Mouse (Mus musculus) neural tube, embryonic 12.5 days (tissue): ENCODE measurements at regions not wholly inside any gene's neighbourhood (a gene's known extent, or its start where the extent isn't known, plus 50 kb on each side); places are given as distances from the start of the nearest gene placed in this dataset.

Experiments used
- ATAC-seq: fragments of 200-750 bp; cut with Nextera tagmentation; 2 replicates; pipeline ENCODE4 v1.8.0; 2017; ENCODE audit warnings: low read depth, mild to moderate bottlenecking, moderate TSS enrichment, moderate library complexity; ENCODE audit not compliant: low FRiP score
- H3K27ac ChIP-seq: fragments of 300-500 bp; sonication (generic); 2 replicates; pipeline ENCODE4 v1.5.1; 2016
- H3K27me3 ChIP-seq: fragments of 300-500 bp; sonication (generic); replicated peaks from 2 replicates; pipeline ENCODE4 v1.6.1; 2016; ENCODE audit warnings: mild to moderate bottlenecking
- H3K36me3 ChIP-seq: fragments of 300-500 bp; sonication (generic); 2 replicates; pipeline ENCODE4 v1.6.1; 2016; ENCODE audit warnings: mild to moderate bottlenecking
- H3K4me1 ChIP-seq: fragments of 300-500 bp; sonication (generic); 2 replicates; pipeline ENCODE4 v1.6.1; 2016
- H3K4me2 ChIP-seq: fragments of 300-500 bp; sonication (generic); replicated peaks from 2 replicates; pipeline ENCODE4 v1.6.1; 2016; ENCODE audit warnings: mild to moderate bottlenecking
- H3K4me3 ChIP-seq: fragments of 300-500 bp; sonication (generic); 2 replicates; pipeline ENCODE4 v1.5.1; 2016
- H3K9ac ChIP-seq: fragments of 300-500 bp; sonication (generic); 2 replicates; pipeline ENCODE4 v1.6.1; 2016; ENCODE audit warnings: mild to moderate bottlenecking
- H3K9me3 ChIP-seq: fragments of 300-500 bp; sonication (generic); 2 replicates; pipeline ENCODE4 v1.6.1; 2016; ENCODE audit warnings: mild to moderate bottlenecking
- WGBS: fragments of 180-500 bp; shearing (Covaris S2); methylation state at CpG from one replicate; pipeline ENCODE4 v1.1.7; 2016; 5-methylcytosine and 5-hydroxymethylcytosine counted together

GRCm38 (mm10) chr7:71289702-71290101 lies 61.6 kb downstream of the Gm10295 start:
- Histone ChIP-seq H3K27ac (no peak overlapping the region), H3K9me3 (no peaks in the 10 kb centered on the region), H3K9ac (no peak overlapping the region), H3K4me2 (no peak overlapping the region), H3K27me3 (no peaks in the 10 kb centered on the region), H3K36me3 (no peaks in the 10 kb centered on the region), H3K4me3 (no peak overlapping the region), H3K4me1 (no peaks in the 10 kb centered on the region)
- 86% methylated on average over 4 of the region's 4 CpGs for WGBS
- no peak for ATAC-seq

DNA sequence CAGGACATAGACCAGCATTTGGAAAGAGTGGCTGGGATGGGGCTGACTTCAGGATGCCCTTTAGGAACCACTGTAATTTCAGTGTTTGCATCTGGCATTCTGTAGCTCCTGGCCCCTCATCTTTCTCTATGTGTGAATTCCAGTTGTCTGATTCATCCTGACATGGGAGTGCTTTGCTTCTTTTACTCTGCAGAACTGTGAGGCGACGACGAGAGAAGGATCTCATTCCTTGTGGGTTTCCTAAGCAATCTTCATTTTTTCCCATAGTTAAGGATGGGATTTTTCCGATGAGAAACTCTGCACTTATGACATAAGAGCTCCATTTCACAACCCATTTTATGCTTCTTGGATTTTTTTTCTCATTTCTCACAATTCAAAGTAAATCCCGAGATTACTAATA lies 62.0 kb downstream of the Gm10295 start:
- H3K9me3 ChIP-seq = no peaks in the 10 kb centered on the region
- ATAC-seq = no peak
- no peak overlapping the region for H3K4me3 ChIP-seq
- H3K4me2 ChIP-seq = no peak overlapping the region
- H3K27me3 ChIP-seq = no peaks in the 10 kb centered on the region
- H3K27ac ChIP-seq = no peak overlapping the region
- H3K4me1 ChIP-seq = no peaks in the 10 kb centered on the region
- WGBS = 86% methylated on average over 5 of the region's 5 CpGs
- H3K36me3 ChIP-seq = no peaks in the 10 kb centered on the region
- H3K9ac ChIP-seq = no peak overlapping the region

DNA sequence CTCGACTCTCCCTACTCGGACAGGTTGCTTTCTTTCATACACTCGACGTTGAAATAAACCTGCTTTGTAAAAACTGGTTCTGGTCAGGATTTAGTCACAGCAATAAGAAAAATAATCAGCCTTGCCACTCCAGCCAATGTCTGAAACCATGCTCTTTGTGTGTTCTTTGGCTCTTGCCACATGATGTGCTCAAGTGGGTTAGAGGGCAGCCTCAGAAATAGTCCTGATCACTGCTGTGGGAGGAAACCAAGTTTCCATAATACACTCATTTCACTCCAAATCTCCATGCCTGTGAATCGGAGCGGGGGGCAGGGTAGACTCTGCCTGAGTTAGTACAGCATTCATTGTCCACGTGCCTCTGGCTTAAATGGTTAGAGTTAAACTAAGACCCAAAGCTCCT lies 63.8 kb downstream of the Gm10295 start:
- no peak overlapping the region for H3K9ac ChIP-seq
- no peak overlapping the region for H3K4me3 ChIP-seq
- no peak overlapping the region for H3K4me2 ChIP-seq
- WGBS = 89% methylated on average over 7 of the region's 7 CpGs
- H3K4me1 ChIP-seq = no peaks in the 10 kb centered on the region
- no peaks in the 10 kb centered on the region for H3K27me3 ChIP-seq
- H3K36me3 ChIP-seq = no peaks in the 10 kb centered on the region
- no peaks in the 10 kb centered on the region for H3K9me3 ChIP-seq
- no peak for ATAC-seq
- no peak overlapping the region for H3K27ac ChIP-seq

DNA sequence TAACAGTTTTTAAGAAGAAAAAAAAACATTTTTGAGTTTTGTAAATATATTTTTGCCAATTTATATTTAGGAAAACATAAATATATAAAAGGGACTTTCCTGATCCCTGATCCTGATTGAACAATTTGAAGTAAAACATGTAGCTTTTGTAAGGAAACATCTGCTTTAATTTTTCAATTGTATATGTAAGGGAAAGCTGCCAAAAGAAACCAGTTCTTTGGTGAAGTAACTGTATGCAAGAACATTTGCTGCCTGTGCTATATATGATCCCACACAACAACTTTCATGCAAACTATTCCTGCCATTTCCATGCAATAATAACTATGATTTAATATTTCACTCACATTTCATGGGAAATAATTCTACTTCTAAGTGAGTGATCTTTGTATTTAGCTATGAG lies 67.0 kb downstream of the Gm10295 start:
- H3K36me3 ChIP-seq = no peaks in the 10 kb centered on the region
- no peak overlapping the region for H3K4me2 ChIP-seq
- H3K9ac ChIP-seq = no peak overlapping the region
- no peak overlapping the region for H3K4me3 ChIP-seq
- no peaks in the 10 kb centered on the region for H3K27me3 ChIP-seq
- H3K27ac ChIP-seq = no peak overlapping the region
- H3K4me1 ChIP-seq = no peaks in the 10 kb centered on the region
- no peak for ATAC-seq
- no peaks in the 10 kb centered on the region for H3K9me3 ChIP-seq

GRCm38 (mm10) chr7:71283419-71283818 lies 67.9 kb downstream of the Gm10295 start:
- Histone ChIP-seq H3K27me3 (no peaks in the 10 kb centered on the region), H3K27ac (no peak overlapping the region), H3K9me3 (no peaks in the 10 kb centered on the region), H3K4me1 (no peaks in the 10 kb centered on the region), H3K4me2 (no peak overlapping the region), H3K36me3 (no peaks in the 10 kb centered on the region), H3K9ac (no peak overlapping the region), H3K4me3 (no peak overlapping the region)
- ATAC-seq = no peak
- WGBS = 91% methylated on average over 3 of the region's 3 CpGs

DNA sequence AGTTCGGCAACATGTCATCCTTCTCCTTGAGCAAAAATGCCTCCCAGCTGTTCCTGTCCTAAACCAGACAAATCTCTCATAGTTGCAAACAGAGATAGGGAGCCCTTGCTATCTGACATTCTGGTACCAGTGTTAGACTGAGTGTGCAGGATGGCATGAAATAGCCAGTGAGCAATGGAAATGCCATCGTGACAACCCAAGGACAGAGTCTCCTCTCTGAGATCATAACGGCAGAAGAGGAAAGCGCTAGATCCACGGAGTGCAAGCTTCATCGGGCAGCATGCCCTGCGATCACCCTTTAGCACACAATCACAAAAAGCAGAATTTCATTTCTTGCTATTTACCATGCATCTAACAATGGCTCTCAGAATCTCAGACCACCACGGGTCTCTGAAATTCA lies 85.2 kb downstream of the Gm10295 start:
- no peak overlapping the region for H3K4me2 ChIP-seq
- no peak overlapping the region for H3K4me3 ChIP-seq
- no peaks in the 10 kb centered on the region for H3K9me3 ChIP-seq
- no peaks in the 10 kb centered on the region for H3K36me3 ChIP-seq
- no peak overlapping the region for H3K9ac ChIP-seq
- no peak for ATAC-seq
- no peaks in the 10 kb centered on the region for H3K27me3 ChIP-seq
- H3K27ac ChIP-seq = no peak overlapping the region
- no peaks in the 10 kb centered on the region for H3K4me1 ChIP-seq
- WGBS = 88% methylated on average over 8 of the region's 8 CpGs

DNA sequence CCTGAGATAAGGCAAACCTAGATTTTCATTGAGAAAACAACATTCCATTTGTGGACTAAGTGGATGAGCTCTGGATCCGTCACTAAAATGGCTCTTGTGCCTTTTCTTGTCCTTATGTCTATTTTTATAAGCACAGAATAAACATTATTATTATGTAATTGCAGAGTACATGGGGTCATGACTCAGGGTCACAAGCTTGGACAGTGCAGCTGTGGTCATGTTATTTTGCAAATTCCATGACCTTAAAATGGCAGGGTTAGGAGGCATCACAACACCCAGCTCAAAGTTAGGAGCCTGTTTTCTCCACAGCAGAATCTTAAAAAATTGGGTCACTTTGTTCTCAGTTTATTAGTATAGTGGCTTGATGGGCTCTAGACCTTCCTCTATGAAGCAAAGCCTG lies 87.2 kb downstream of the Gm10295 start:
- 89% methylated on average over 1 of the region's 1 CpGs for WGBS
- Histone ChIP-seq H3K4me3 (no peak overlapping the region), H3K9ac (no peak overlapping the region), H3K27ac (no peak overlapping the region), H3K9me3 (no peaks in the 10 kb centered on the region), H3K4me1 (no peaks in the 10 kb centered on the region), H3K36me3 (no peaks in the 10 kb centered on the region), H3K27me3 (no peaks in the 10 kb centered on the region), H3K4me2 (no peak overlapping the region)
- ATAC-seq = no peak

DNA sequence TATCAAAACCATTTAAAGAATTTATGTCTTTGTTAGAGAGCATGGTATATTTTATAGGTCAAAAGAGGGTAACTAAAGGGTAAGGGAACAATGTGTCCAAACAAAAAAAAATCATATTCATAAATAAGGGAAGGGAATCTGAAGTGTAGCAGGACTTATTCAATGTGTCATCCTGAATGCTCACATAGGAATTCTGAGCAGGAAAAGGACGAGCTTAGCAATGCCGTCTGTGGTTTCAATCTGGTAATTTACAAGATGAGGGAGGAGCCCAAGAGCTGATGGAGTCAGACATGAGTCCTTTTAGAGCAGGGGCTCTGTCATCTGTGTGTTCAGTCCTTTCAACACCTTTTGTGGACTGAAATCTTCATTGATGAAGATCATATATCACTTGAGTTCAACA lies 101.6 kb downstream of the Gm10295 start:
- H3K27ac ChIP-seq = no peak overlapping the region
- no peaks in the 10 kb centered on the region for H3K4me1 ChIP-seq
- 66% methylated on average over 2 of the region's 2 CpGs for WGBS
- H3K9me3 ChIP-seq = no peaks in the 10 kb centered on the region
- no peak for ATAC-seq
- no peak overlapping the region for H3K9ac ChIP-seq
- no peaks in the 10 kb centered on the region for H3K27me3 ChIP-seq
- H3K4me3 ChIP-seq = no peak overlapping the region
- no peak overlapping the region for H3K4me2 ChIP-seq
- H3K36me3 ChIP-seq = no peaks in the 10 kb centered on the region

DNA sequence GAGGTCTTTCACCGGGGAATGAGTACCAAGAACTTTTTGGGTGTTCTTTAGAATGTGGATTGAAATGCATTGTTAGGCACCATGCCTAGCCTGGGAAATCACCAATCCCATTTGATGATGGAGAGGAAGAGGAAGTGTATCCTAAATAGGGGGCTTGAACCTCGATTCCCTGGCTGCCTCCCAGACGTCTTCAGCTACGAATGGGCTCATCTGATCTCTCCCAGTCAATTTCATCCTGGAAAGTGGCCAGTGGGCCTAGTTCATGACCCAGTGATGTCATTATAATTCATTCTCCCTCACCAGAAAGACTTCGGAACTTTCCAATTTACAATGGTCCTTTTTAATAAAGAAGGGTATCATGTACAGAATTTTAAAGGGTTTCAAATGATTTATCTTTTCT lies 102.1 kb downstream of the Gm10295 start:
- H3K27ac ChIP-seq = no peak overlapping the region
- H3K27me3 ChIP-seq = no peaks in the 10 kb centered on the region
- no peak overlapping the region for H3K4me3 ChIP-seq
- WGBS = 64% methylated on average over 5 of the region's 5 CpGs
- no peak overlapping the region for H3K9ac ChIP-seq
- ATAC-seq = no peak
- no peaks in the 10 kb centered on the region for H3K36me3 ChIP-seq
- no peak overlapping the region for H3K4me2 ChIP-seq
- H3K4me1 ChIP-seq = no peaks in the 10 kb centered on the region
- no peaks in the 10 kb centered on the region for H3K9me3 ChIP-seq

DNA sequence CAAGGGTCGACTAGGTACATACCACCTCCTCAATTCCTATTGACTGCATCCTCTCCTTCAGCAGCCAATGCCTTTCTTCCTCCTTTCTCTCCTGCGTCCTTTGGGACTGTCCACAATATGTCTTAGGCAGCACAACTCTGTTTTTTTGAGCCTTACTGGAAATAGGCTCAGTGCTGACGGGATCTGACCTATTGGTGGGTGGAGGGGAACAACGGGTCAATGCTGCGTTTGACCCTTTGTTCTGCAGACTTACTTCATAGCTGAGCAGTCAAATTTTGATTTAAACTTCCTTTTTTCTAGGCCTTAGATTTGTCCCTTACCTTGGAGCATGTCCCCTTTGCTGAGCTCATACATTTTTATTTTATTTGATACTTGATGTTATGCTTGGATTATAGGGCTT lies 103.4 kb downstream of the Gm10295 start:
- Histone ChIP-seq H3K9ac (no peak overlapping the region), H3K4me2 (no peak overlapping the region), H3K4me1 (no peaks in the 10 kb centered on the region), H3K9me3 (no peaks in the 10 kb centered on the region), H3K4me3 (no peak overlapping the region), H3K27ac (no peak overlapping the region), H3K27me3 (no peaks in the 10 kb centered on the region), H3K36me3 (no peaks in the 10 kb centered on the region)
- ATAC-seq = no peak
- WGBS = 79% methylated on average over 5 of the region's 5 CpGs

DNA sequence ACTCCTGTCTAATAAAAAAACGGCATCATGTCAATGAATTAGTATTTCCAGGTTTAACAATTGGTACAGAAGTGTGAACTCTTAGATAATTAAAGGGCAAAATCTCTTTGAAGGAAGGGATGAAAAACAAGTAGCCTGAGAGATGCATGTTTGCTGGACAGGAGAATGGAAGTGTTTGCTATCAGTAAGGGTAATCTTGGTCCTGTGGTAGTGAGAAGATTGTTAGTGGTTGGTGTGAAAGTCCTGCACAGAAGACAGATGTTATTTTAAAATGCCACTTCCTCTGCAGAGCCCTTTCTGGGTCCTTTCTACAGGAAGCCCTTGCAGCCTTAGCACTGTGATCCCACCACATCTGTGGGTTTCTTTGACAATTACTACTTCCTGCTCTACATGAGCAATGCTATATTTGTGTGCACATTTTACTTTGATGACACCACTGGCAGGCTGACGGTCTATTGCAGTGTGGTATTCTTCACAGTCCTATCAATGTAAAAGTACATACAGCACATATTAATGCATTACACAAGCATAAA lies 108.8 kb downstream of the Gm10295 start:
- ATAC-seq = no peak
- H3K4me3 ChIP-seq = no peak overlapping the region

DNA sequence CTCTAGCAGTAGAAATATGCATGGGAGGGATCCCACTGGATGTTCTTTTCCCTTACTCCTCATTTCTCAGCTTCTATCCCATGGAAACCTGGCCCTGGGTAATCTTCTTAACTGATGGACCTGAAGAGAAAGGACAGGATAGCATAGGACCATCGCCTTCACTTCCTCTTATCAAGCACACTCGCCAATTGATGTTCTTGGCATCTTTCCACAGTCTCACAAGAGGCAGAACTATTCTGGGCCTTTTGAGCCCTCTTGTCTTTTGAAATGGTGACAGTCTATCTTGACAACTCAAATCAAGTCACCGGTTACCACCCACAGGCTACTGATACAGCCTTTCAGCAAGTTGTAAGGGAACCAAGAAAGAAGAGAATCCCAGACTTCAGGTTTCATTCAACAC lies 112.1 kb downstream of the Gm10295 start:
- WGBS = 96% methylated on average over 3 of the region's 3 CpGs
- no peak overlapping the region for H3K4me2 ChIP-seq
- no peak overlapping the region for H3K9ac ChIP-seq
- H3K27me3 ChIP-seq = no peaks in the 10 kb centered on the region
- no peaks in the 10 kb centered on the region for H3K36me3 ChIP-seq
- H3K4me3 ChIP-seq = no peak overlapping the region
- no peak for ATAC-seq
- H3K27ac ChIP-seq = no peak overlapping the region
- no peaks in the 10 kb centered on the region for H3K4me1 ChIP-seq
- no peaks in the 10 kb centered on the region for H3K9me3 ChIP-seq

More for the DNA sequence above, 108.8 kb downstream of the Gm10295 start:
- Histone ChIP-seq H3K9me3 (no peaks in the 10 kb centered on the region), H3K4me2 (no peak overlapping the region), H3K27ac (no peak overlapping the region), H3K4me1 (no peaks in the 10 kb centered on the region), H3K27me3 (no peaks in the 10 kb centered on the region), H3K9ac (no peak overlapping the region), H3K36me3 (no peaks in the 10 kb centered on the region)
- 79% methylated on average over 2 of the region's 2 CpGs for WGBS

DNA sequence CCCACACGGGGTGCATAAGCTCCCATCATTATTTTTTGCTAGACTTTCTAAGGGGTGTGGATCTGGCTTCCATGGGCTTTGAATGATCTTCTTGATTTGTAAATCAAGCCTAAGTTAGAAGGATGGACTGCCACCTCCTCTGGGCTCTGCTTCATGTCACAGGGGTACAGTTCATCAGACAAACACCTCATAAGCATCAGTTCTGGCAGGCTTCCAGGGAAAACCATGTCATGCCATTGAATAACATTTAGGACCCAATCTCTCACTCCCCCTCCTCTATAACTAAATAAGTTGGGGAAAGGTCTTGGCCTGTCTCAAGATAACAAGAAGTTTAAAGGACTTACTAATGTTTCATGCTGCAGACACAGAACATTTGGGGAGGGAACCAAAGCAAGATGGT lies 115.0 kb downstream of the Gm10295 start:
- no peak for ATAC-seq
- no peak overlapping the region for H3K4me3 ChIP-seq
- no peaks in the 10 kb centered on the region for H3K36me3 ChIP-seq
- H3K27ac ChIP-seq = no peak overlapping the region
- no peaks in the 10 kb centered on the region for H3K9me3 ChIP-seq
- 71% methylated on average over 1 of the region's 1 CpGs for WGBS
- no peaks in the 10 kb centered on the region for H3K4me1 ChIP-seq
- no peak overlapping the region for H3K9ac ChIP-seq
- no peaks in the 10 kb centered on the region for H3K27me3 ChIP-seq
- no peak overlapping the region for H3K4me2 ChIP-seq
